Mouse (Mus musculus) cerebellum, adult 9-10 months (tissue): Measurements from ENCODE around the gene Ctnna2.

Experiments used
- DNase-seq: peaks from one replicate; pipeline ENCODE4 v3.0.0; 2022

The Ctnna2 gene

DNA sequence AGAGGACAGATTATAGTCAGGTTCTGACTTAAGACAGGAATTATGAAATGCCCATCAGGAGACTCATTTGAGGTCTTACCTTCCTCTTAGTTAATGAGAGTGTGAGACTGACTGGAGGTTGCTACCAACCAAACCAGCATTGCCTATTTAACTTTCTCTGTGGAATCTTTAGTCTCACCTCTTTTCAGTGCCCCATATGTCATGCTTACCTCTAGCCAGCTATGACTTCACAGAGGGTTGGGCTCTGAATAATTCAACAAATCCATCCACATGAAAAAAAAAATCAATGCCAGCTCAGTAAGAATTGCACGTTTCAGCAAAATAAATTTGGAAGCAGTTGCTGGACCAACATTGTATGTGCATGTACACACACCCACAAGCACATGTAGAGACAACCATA lies 562.5 kb downstream of the Ctnna2 start:
- DNase-seq = no peak

DNA sequence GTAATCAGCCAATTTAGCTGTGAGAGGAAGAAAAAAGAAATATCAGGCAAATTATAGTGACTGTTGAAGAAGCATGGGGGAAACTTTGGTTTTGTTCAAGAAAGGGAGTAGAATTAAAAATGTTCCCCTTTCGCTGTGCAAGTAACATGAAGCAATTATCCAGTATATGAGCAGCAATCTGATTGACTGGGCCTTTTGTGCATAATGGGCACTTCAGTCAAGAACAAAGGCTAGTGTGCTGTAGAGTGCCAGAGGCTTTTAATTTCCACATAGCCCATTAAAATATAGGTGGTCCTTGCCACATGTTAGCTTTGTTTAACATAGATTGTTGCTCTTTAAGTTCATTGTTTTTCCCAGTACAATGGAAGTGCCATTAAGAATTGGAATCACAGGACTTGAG lies 566.0 kb downstream of the Ctnna2 start:
- DNase-seq = no peak

DNA sequence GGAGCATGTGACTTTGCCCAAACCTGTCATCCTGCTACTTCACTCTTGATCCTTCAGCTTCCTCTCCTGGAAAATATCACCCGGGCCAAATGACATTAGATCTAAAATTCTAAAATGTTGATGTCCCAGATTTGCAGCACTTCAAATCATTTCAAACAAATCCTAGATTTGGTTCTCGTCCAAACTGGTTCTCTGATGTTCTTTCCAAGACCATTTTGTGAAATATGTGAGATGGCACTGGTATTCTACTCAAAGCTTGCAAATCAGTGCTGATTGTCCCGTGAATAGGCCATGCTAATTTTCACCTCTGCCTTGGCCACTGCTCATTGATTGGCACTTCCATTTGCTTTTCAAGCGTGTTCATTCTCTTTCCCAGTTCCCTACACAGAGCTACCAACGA lies 571.0 kb downstream of the Ctnna2 start:
- no peak for DNase-seq

DNA sequence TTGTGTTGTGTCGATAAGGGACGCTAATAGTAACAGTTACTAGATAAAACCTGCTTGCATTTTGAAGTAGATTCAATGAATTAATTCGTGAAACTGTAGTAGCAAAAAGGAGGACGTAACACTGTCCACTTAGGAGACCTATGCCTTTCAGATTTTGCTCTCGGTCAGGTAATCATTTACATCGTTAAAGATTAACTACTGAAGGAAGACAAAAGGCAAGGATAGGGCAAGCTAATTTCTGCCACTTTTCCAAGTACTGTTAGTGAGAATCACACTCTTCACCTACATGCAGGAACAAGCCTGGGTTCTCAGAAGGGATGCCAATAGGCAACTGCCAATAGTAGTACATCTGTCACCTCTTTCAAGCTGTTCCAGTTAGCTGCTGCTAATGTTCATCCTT lies 578.7 kb downstream of the Ctnna2 start:
- DNase-seq = no peak

DNA sequence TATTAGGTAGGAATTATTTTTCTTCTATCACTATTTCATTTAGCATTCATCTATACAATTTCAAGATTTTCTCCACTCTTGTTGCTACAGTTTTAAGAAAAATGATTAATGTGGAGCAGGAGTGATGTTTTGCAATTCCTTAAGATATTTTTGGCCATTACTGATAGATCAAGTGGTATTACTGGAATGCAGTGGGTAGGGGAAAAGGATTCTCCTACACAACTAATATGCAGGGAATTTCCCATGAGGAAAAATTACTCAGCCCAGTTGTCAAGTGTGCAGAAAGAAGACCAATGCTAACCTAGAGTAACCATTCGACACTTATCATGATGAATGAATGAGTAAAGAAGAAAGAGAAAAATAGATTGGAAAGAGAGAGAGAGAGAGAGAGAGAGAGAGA lies 587.8 kb downstream of the Ctnna2 start:
- no peak for DNase-seq

DNA sequence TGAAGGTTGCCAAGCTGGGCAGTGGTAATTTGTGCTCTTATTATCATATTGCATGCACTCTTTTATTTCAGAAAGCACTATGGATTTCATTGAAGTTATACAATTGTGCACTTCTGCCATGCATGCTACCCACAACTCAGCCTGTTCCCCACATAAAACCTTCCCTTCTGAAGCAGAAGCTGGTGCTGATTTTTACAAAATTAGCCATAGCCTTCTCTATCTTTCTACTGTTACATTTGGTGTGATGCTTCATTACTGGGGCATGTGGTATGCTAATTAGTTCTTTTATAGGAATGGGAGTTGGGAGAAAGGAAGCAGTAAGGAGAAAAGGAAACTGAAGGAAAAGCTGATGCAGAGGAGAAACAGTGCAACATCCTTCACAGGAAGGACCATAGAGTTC lies 598.2 kb downstream of the Ctnna2 start:
- no peak for DNase-seq

DNA sequence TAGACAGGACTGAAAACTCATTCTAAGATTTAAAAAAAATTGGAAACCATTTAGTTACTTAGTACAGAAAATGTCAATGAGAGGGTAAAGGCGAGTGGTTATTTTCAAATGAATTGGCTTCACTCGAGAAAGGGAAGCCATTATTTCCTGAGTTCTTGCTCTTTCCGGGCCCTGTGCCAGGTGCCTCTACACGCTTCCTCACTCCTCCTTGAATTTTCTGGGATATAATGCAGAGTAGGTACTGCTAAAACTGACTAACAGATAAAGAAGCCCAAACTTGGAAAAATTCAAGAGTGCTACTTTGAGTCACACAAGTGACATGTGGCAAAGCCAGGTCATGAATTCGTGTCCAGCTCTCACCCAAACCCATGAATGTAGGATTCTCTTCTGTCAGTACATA lies 606.4 kb downstream of the Ctnna2 start:
- no peak for DNase-seq

DNA sequence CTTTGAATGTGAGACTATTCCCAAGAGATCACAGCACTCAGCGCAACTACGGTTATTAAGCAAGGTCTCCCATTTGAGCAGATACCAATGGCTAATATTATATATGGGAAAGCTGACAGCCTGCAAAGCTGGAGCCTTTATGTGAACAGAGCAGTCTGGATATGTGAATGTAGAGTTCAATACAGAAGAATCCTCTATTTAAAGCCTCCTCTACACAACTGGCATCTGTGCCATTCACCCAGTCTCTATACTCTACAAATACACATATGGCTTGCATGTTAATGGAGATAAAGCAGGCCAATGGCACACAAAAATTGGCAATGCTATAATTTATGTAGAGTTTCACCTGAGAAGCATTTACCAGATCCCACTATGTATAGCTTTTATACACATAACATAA lies 608.4 kb downstream of the Ctnna2 start:
- DNase-seq = no peak

DNA sequence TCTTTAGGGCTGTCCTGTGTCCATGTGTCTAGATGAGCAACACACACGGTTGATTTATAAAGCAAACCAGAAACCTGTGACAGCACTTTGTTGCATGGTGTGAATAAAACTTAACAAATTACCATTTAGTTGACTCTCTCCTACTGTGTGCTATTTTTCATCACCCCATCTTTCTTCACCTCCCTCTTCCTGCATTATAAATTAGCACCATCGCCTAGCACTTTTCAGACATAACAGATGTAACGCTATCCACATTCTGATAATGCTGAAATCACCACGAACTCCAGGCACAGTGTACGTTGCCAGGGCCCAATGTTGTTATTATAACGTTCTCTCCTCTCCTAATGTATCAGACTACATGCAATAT lies 621.0 kb downstream of the Ctnna2 start:
- DNase-seq = no peak

DNA sequence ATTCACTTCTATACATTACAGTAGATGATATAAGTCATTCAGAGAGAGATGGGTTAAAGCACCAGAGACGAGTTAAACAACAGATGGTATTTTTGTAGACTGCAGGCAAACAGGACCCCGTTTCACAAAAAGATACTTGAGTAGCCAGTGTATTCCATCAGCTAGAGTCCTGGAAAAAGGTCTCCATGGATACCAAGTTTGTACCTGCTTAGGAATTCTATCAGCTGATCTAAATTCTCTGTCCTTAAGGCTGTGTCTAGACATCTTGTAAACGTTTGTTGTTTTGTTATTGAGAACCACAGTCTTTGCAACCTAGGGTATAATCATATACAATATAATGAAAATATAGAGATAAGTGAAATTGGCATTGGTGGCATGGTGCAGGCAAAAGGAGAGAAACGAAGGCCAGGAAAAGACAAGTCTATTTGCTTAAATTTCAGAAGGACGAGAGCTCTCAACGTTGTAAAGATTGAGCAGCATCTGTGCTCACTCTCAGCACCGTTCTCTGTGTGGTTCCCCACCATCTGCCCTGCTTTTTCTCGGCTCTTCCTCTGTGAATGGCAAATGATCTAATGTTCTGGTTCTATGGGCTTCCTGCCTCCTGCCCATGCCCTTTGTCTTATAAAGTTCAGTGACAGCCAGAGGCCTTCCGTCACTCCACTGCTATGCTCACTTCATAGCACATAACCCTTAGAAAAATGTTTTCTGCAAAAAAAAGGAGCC lies 621.6 kb downstream of the Ctnna2 start:
- DNase-seq = peak; percentile 68

DNA sequence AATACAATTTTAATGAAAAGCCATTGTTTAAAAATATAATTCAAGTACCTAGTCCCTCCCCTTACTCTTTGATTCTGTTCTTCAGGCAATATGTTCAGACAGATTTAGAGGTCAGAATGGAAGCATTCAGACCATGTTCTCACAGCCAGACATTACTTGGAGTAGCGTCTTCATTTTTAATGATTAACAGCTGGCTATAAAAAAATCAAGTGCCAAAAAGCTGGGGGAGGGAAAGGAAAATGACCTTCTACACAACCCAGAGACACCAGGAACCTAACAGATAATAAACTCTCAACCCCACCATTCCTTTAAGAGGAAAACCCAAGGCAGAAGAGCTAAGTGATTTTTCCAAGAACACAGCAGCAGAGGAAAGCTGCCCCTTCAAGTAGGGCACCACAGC lies 624.7 kb downstream of the Ctnna2 start:
- no peak for DNase-seq

DNA sequence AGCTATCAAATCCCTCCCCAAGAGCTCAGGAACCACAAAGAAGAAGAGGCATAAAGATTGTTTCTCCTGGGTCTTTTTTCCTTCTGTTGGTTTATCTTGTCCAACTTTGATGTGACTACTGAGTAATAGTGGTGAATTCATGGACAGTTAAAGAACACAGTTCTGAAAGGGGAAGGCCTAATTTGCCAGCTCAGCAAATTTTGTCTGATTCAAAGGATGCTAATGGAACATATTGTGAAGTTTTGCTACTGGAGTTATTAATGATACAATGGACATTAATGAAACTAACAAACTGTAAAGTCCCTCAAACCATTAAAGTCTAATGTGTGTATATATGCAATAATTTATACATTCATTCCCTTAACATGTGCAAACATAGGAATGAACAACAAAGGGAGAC lies 635.7 kb downstream of the Ctnna2 start:
- DNase-seq = no peak

DNA sequence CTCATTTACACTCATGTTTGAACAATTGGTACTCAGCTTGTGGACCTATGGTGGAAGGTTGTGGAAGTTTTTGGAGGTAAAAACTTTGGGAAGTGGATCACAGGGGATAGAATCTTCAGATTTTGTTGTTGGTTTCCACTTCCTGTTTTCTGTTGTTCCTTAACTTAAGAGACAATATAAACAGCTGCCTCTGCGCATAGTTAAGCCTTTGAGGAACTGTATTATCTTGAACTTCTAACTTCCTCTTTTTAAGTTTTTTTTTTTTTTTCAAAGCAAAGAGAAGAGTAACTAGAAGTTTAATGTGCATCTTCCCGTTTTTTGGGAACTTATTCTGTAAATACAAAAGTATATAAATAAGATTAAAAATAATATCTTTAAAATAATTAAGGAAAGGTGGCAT lies 644.0 kb downstream of the Ctnna2 start:
- no peak for DNase-seq

DNA sequence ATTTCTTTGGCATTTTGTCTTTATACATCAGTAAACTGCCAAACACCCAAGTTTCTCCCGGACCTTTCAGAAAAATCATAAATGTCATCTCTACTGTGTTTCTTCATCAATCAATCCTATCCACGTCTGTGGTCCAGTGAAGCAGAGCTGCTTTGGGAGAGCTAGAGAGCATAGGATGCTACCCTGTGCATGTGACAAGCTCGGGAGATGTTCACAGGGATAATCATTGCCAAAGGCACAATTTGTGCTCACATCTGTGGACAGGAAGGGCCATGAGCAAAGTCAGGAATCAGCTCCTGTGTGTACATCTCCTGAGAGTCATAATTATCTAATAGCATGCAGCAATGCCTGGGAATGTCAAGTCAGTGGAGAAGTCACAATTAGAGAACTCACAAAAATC lies 654.8 kb downstream of the Ctnna2 start:
- DNase-seq = no peak

DNA sequence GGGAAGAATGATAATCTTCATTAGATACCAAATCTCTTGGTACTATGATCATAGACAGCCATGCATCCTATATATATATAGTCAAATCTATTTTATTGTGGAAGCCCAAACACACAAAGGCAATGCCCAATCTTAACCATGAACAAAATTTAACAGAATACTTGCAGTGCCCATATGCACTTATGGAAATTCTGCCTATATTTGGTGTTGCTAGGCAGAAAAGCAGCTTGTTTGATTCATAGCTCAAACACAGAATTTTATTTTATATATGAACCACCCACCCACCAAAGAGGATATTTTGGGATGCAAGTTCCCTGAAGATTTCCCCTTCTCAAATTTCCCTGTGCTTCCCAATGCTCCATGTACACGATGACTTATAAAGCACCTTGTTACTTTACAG lies 655.2 kb downstream of the Ctnna2 start:
- no peak for DNase-seq

DNA sequence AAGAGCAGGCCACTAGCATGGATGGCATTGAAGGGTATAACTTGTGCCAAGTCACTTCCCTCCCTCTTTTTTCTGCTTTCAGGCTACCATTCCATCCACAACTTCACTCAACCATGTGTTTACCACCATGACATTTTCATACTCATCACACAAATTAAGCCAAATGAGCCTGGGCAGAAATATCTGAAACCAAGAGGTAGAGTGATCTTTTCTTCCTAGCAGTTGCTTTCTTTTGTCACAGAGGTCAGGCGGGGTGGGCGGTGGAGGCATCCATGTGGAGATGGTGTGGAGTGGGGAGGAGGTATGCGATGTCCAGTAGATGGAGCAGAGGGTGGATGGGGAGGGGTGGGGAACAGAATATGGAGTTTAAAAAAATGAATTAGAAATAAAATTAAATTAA lies 672.7 kb downstream of the Ctnna2 start:
- no peak for DNase-seq

DNA sequence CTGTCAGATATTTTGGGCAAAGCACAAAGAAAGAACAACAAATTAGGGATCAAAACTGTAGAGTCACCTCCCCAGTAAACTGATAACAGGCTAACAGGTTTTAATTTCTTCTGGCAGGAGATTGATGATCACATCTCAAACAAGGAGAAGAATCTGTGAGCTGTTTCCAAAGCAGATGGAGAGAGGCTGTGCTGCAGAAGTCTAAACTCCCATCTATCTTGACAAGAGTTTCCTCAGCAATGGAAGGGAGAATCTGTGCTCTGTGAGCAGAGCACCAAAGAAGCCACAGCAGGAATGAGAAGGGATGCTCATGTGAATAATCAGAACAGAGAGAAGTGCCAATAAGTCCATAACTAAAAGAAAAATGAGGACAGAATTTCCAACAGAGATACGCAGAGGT lies 678.2 kb downstream of the Ctnna2 start:
- DNase-seq = no peak

DNA sequence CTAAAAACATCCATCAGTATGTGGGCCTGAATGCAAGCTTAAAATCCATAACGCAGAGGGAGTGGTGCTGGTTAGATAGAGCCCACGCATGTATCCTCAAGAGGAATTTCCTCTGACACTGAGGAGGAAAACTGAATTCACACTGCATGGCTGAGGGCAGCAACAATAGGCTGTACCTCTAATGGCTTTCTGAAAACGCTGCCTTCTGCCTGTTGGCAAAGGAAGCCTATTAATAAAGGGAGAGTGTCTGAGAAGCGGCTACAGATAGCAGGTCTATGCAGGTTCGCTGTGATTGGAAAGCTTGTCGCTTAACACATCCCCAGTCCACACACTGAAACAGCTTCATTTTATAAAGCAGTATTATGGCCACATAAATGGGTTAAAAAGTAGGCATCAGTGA lies 688.1 kb downstream of the Ctnna2 start:
- DNase-seq = no peak

DNA sequence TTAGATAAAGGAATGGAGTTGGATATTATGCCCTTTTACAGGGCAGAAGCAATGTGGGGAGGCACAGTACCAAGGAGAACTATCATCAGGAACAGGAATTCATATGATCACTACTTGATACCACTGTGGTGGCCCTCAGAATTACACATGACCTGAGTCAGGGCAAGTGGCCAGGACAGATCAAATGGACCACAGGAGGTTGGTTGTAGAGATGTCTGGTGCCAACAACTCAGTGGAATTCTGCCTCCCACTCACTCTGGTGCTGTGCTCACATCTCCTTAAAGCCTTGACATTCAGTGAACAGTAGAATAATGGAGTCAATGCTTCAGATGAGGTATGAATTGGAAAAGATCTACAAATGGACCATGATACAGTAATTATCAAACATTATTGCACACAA lies 691.1 kb downstream of the Ctnna2 start:
- peak; percentile 45 for DNase-seq

DNA sequence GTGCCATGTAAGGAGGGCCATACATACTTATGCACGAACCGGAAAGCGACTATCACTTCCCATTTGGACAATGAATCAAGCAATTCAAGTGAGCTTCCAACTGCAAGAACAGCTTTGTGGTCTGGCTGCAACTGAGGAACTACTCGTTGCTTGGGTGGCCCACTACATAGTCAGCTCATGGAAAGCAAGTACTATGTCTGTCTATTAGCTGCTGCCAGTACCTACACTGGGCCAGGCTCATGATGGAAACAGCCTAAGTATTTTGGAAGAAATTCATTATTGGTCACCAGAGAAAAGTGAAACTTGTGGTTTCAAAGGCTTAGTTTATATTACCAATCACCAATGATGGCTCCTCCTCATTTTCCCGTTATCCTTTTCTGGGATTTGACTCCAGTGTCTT lies 693.2 kb downstream of the Ctnna2 start:
- DNase-seq = no peak

DNA sequence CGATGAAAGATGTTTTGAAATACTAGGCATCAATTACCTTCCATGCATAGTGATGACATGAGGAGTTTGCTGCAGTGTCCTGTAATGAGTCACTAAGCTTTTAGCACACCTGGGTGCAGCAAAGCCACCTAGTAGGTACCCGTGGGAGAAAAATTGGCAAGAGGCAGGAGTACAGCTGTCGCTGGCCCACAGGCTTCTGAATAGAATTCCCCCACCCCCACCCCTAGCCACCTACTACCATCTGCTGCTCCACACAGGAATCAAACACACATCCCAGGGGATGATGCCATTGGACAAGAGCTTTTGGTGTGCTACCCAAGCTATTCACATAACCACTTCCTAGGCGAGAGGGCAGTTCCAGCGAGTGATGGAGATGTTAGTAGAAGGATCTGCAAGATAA lies 700.7 kb downstream of the Ctnna2 start:
- DNase-seq = no peak

DNA sequence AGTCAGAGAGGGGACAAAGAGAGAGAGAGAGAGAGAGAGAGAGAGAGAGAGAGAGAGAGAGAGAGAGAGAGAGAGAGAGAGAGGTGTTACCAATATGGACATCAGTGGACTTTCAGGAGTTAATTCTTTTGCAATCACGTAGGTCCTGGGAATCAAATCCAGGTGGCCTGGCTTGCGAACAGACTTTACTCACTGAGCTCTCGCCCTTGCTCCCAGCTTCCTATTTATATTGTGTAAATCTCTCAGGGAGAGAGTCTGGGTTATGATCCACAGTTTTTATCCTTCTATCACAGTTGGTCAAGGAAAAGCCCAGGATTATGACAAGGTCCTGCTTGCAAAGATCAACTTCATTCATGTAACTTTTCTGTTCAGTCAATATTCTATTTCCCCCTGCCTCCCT lies 714.3 kb downstream of the Ctnna2 start:
- DNase-seq = no peak

DNA sequence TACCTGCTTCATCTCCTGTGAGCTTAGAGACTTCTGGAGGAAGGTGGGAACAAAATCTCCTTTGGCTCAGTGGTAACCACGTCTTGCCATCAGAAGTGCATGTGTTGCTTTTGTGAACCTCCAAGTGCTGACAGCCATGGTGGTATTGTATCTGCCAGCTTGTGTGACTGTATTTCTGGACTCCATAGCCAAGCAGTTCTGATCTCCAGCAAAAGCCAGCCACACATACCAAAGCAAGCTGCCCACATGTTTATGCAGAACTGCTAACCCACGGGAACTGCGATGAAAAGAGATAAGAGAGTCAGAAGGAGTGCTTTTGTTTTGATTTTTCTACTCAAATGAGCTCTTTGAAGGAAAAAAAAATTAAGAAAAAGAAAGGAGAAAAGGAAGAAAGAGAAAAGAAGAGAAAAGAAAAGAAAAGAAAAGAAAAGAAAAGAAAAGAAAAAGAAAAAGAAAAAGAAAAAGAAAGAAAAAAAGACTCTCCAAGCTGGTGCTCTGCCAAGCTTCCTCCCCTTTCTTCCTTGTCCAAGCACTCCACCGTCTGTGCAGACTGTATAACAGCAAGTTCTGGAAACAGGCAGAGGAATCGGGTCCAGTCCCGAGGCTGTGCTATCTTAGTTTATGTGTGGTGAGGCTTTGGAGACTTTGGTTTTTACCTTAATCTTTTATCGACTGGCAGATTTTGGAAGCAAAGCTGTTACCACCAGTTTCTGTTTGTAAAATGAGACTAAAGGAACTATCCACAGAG lies 722.0 kb downstream of the Ctnna2 start:
- no peak for DNase-seq

DNA sequence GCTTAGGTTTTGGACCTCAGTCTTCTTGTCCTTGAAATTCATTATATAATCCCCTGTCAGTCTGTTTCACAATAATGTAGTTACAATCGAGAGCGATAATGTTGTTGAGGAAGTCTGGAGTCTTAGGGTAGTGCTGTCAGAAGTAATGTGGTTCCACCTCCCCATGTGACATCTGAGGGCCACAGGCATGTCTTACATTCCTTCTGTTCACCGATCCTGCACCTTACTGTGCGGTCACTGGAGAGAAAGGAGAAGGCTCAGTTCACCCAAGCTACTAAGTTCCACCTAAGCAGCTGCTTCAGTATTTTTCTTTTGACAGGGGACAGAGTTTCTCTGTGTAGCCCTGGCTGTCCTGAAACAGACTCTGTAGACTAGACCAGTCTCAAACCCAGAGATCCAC lies 723.2 kb downstream of the Ctnna2 start:
- DNase-seq = no peak

DNA sequence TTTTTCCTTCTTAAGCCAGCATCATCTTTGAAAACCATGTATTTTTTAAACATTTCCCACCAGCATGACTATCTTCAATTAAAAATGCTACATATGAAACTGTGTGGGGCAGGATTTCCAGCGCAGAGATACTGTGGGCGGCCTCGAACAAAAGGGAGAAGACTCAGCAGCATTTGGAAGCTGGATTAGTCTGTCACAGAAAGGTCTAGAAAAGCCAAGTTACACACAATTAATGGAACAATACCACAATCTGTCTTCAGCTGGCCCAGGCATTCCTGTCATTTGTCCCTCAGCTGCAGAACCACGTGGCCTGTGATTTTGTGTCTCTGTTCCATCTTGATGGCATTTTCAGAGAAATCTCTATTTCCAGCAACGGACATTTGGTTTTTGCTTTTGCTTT lies 726.0 kb downstream of the Ctnna2 start:
- no peak for DNase-seq
